Comparison of ENCODE assay signal across 29 mouse cellular contexts in the genomic region with DNA sequence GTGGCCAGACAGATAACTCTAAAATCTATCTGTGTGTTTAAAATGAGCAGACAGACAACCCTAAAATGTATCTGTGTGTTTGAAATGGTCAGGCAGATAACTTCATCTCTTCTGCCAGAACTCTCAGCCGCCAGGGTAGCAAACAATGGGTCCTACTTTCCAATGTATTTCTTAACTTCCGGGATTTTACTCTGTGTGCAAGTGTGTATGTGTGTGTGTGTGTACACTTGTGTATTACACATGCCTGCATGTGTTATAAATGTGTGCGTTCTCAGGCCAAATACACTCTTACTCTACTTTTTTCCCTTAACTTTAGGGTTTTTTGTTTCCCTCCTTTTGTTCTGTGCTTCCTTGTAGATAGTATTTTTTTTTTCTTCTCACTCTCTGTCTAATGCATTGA.
"Had no signal": no experiment of that assay in that cellular context is flagged by ENCODE, and none has a peak within 500 bp of the region (broad histone marks: within the 10 kb centered on the region; RNA-seq: fewer than 3 reads in every experiment).

No protein-coding gene starts in this region.

- H3K36me3 ChIP-seq: limb, embryonic 10.5 days; limb, embryonic 12.5 days; limb, embryonic 13.5 days; limb, embryonic 15.5 days; liver, embryonic 12.5 days; liver, embryonic 13.5 days; liver, embryonic 15.5 days; lung, embryonic 15.5 days; midbrain, embryonic 10.5 days; midbrain, embryonic 12.5 days; midbrain, embryonic 13.5 days; midbrain, embryonic 15.5 days; neural tube, embryonic 12.5 days had no signal

- DNase-seq: left cerebral cortex, postnatal 4 days; liver; liver, embryonic 13.5 days; liver, postnatal 0 days; lung, adult 18-20 months; lung, adult 2 months; lung, postnatal 14 days; midbrain, embryonic 14.5 days had no signal

- H3K9me3 ChIP-seq: limb, embryonic 10.5 days; limb, embryonic 12.5 days; limb, embryonic 13.5 days; limb, embryonic 15.5 days; liver, embryonic 12.5 days; liver, embryonic 13.5 days; liver, embryonic 15.5 days; lung, embryonic 15.5 days; midbrain, embryonic 10.5 days; midbrain, embryonic 12.5 days; midbrain, embryonic 13.5 days; midbrain, embryonic 15.5 days; neural tube, embryonic 12.5 days had no signal

- H3K27me3 ChIP-seq: limb, embryonic 12.5 days; limb, embryonic 13.5 days; limb, embryonic 15.5 days; liver, embryonic 12.5 days; liver, embryonic 13.5 days; liver, embryonic 15.5 days; lung, embryonic 15.5 days; megakaryocyte, embryonic 14.5 days; midbrain, embryonic 12.5 days; midbrain, embryonic 13.5 days; midbrain, embryonic 15.5 days; neural tube, embryonic 12.5 days had no signal

- H3K9ac ChIP-seq: limb, embryonic 12.5 days; limb, embryonic 13.5 days; limb, embryonic 15.5 days; liver, embryonic 12.5 days; liver, embryonic 13.5 days; liver, embryonic 14.5 days; liver, embryonic 15.5 days; liver, postnatal 0 days; lung, embryonic 15.5 days; midbrain, embryonic 12.5 days; midbrain, embryonic 13.5 days; midbrain, embryonic 15.5 days; neural tube, embryonic 12.5 days had no signal

- ATAC-seq: liver, embryonic 12.5 days; liver, postnatal 0 days; lung, postnatal 0 days; midbrain, embryonic 13.5 days; midbrain, embryonic 15.5 days; midbrain, embryonic 16.5 days had no signal

- H3K4me3 ChIP-seq: left cerebral cortex, adult 2 months; limb, embryonic 10.5 days; limb, embryonic 12.5 days; limb, embryonic 13.5 days; limb, embryonic 15.5 days; liver, embryonic 12.5 days; liver, embryonic 13.5 days; liver, embryonic 15.5 days; lung, embryonic 15.5 days; megakaryocyte, embryonic 14.5 days; midbrain, embryonic 10.5 days; midbrain, embryonic 12.5 days; midbrain, embryonic 13.5 days; midbrain, embryonic 15.5 days; myocyte; neural tube, embryonic 12.5 days had no signal

- H3K4me2 ChIP-seq: limb, embryonic 12.5 days; limb, embryonic 13.5 days; limb, embryonic 15.5 days; liver, embryonic 11.5 days; liver, embryonic 12.5 days; liver, embryonic 13.5 days; liver, embryonic 15.5 days; lung, embryonic 15.5 days; midbrain, embryonic 11.5 days; midbrain, embryonic 12.5 days; midbrain, embryonic 13.5 days; midbrain, embryonic 15.5 days; neural tube, embryonic 12.5 days had no signal

- H3K27ac ChIP-seq: left cerebral cortex, adult 2 months; limb, embryonic 10.5 days; limb, embryonic 12.5 days; limb, embryonic 13.5 days; limb, embryonic 15.5 days; liver, embryonic 12.5 days; liver, embryonic 13.5 days; liver, embryonic 14.5 days; liver, embryonic 15.5 days; lung, embryonic 15.5 days; macrophage; midbrain, embryonic 10.5 days; midbrain, embryonic 12.5 days; midbrain, embryonic 13.5 days; midbrain, embryonic 15.5 days; neural tube, embryonic 12.5 days had no signal

- H3K4me1 ChIP-seq: limb, embryonic 10.5 days; limb, embryonic 12.5 days; limb, embryonic 15.5 days; liver, embryonic 12.5 days; liver, embryonic 13.5 days; liver, embryonic 15.5 days; megakaryocyte, embryonic 14.5 days; midbrain, embryonic 12.5 days; midbrain, embryonic 13.5 days; midbrain, embryonic 15.5 days; neural tube, embryonic 12.5 days had no signal
